Mouse (Mus musculus) central nervous system, embryonic 14 days (tissue): ENCODE results near the gene H2afx. TPM values are rescaled to one million over a fixed set of nuclear protein-coding genes. Genes with fewer than 3 reads are reported as not detected.

Experiments
- polyA plus RNA-seq: library from polyadenylated mRNA; depleted of rRNA; stranded (reverse); fragments of >200 nt; gene quantifications from 2 replicates; pipeline ENCODE4 v1.2.3, GENCODE M21; 2012; rRNA removed

The H2afx gene
- 197 and 236 TPM in 2 replicates for polyA plus RNA-seq

GRCm38 (mm10) chr9:44334396-44335330 is at the start of gene H2afx:
Gene H2afx, plus strand, starts transcription at chr9:44334694.

GRCm38 (mm10) chr9:44288076-44288958 is 46.2 kb upstream of the H2afx start, which contains the start of gene Abcg4:
Gene Abcg4, minus strand, starts transcription at chr9:44288615.

GRCm38 (mm10) chr9:44305466-44306079 is 28.9 kb upstream of the H2afx start, which contains the start of gene Hinfp:
Gene Hinfp, minus strand, starts transcription at chr9:44305671.

GRCm38 (mm10) chr9:44319887-44320798 is 14.4 kb upstream of the H2afx start, which contains the start of gene C2cd2l:
Gene C2cd2l, minus strand, starts transcription at chr9:44320285.

GRCm38 (mm10) chr9:44325768-44326370 is 8.6 kb upstream of the H2afx start, which contains the start of gene Dpagt1:
Gene Dpagt1, plus strand, starts transcription at chr9:44326019.

GRCm38 (mm10) chr9:44343781-44344421 is 9.4 kb downstream of the H2afx start, which contains the start of gene Hmbs:
Gene Hmbs, minus strand, starts transcription at chr9:44344228.

GRCm38 (mm10) chr9:44361190-44361917 is 26.9 kb downstream of the H2afx start, which contains the start of gene Vps11:
Gene Vps11, minus strand, starts transcription at chr9:44361670.

GRCm38 (mm10) chr9:44379054-44379834 is 44.8 kb downstream of the H2afx start, which contains the start of gene Hyou1:
Gene Hyou1, plus strand, starts transcription at chr9:44379490.

Other genes starting within 250 kb of the H2afx start
- gene Mfrp, start 233.0 kb upstream of the H2afx start, polyA plus RNA-seq = 1.3 and 1.9 TPM in 2 replicates
- gene C1qtnf5, start 227.4 kb upstream of the H2afx start, polyA plus RNA-seq = 4.3 and 5.5 TPM in 2 replicates
- gene Gm49380, start 221.2 kb upstream of the H2afx start, polyA plus RNA-seq = 0.16 and 0.32 TPM in 2 replicates
- 30.0 and 33.0 TPM in 2 replicates for gene Rnf26, start 221.2 kb upstream of the H2afx start, polyA plus RNA-seq
- gene Mcam, start 200.2 kb upstream of the H2afx start, polyA plus RNA-seq = 29.7 and 40.4 TPM in 2 replicates
- gene Cbl, start 100.6 kb upstream of the H2afx start, polyA plus RNA-seq = 22.4 and 23.4 TPM in 2 replicates
- 0.07 and 0.13 TPM in 2 replicates for gene Ccdc153, start 94.0 kb upstream of the H2afx start, polyA plus RNA-seq
- gene Pdzd3, start 83.2 kb upstream of the H2afx start, polyA plus RNA-seq = 0.74 and 0.75 TPM in 2 replicates
- gene Nlrx1, start 66.1 kb upstream of the H2afx start, polyA plus RNA-seq = 4.3 and 4.6 TPM in 2 replicates
- gene Abcg4, start 46.1 kb upstream of the H2afx start, polyA plus RNA-seq = 52.4 and 58.7 TPM in 2 replicates
- gene Hinfp, start 29.0 kb upstream of the H2afx start, polyA plus RNA-seq = 43.3 and 49.9 TPM in 2 replicates
- gene C2cd2l, start 14.4 kb upstream of the H2afx start, polyA plus RNA-seq = 47.2 and 53.2 TPM in 2 replicates
- 38.7 and 39.4 TPM in 2 replicates for gene Dpagt1, start 8.7 kb upstream of the H2afx start, polyA plus RNA-seq
- gene Hmbs, start 9.5 kb downstream of the H2afx start, polyA plus RNA-seq = 50.4 and 50.6 TPM in 2 replicates
- gene Vps11, start 27.0 kb downstream of the H2afx start, polyA plus RNA-seq = 36.0 and 37.5 TPM in 2 replicates
- gene Hyou1, start 44.8 kb downstream of the H2afx start, polyA plus RNA-seq = 47.0 and 53.6 TPM in 2 replicates
- gene Slc37a4, start 62.2 kb downstream of the H2afx start, polyA plus RNA-seq = 48.9 and 50.0 TPM in 2 replicates
- gene Rps25, start 72.4 kb downstream of the H2afx start, polyA plus RNA-seq = 705 and 780 TPM in 2 replicates
- gene Trappc4, start 72.9 kb downstream of the H2afx start, polyA plus RNA-seq = 169 and 183 TPM in 2 replicates
- 57.4 and 62.5 TPM in 2 replicates for gene Ccdc84, start 83.9 kb downstream of the H2afx start, polyA plus RNA-seq
- gene Foxr1, start 106.4 kb downstream of the H2afx start, polyA plus RNA-seq = not detected in 2 replicates
- gene Upk2, start 120.3 kb downstream of the H2afx start, polyA plus RNA-seq = 0.43 TPM in 1 of 2 replicates, not detected in the other
- 18.8 and 23.9 TPM in 2 replicates for gene Bcl9l, start 148.1 kb downstream of the H2afx start, polyA plus RNA-seq
- 0.04 TPM in 2 replicates for gene Cxcr5, start 227.2 kb downstream of the H2afx start, polyA plus RNA-seq